Mouse (Mus musculus): ENCODE data around the gene Mrpl44.

GRCm38 (mm10) chr1:79782433-79782832, 6.6 kb downstream of the Mrpl44 start:
- TF ChIP-seq CTCF (conservative IDR thresholded peaks at IDR 0.05; ENCODE audit: low read length) (peak; percentile 81), NANOG (IDR thresholded peaks at IDR 0.05; ENCODE audit: borderline replicate concordance, low read length) (no peak)
